Mouse (Mus musculus) CH12.LX (cell line): ENCODE measurements around the gene Gm867.
A peak's percentile ranks its signal among the peaks of the same experiment; 100 is the strongest.

Experiments used
- CHD2 ChIP-seq: IDR thresholded peaks from 2 replicates; pipeline ENCODE4 v1.6.1; 2011; ENCODE audit warnings: low read length, improper control_type of control experiment
- CTCF ChIP-seq, 2 experiments: IDR thresholded peaks in 1 of 2; conservative IDR thresholded peaks in 1 of 2; 2 replicates each; pipeline ENCODE4 v1.5.1; 2011 to 2012; ENCODE audit warnings: low read depth in 2 of 2, low read length in 2 of 2, improper control_type of control experiment in 1 of 2, inconsistent platforms in 1 of 2, mild to moderate bottlenecking in 1 of 2, moderate library complexity in 1 of 2
- EP300 ChIP-seq: IDR thresholded peaks from 2 replicates; pipeline ENCODE4 v1.6.1; 2011; ENCODE audit warnings: low read length, improper control_type of control experiment
- IRF4 ChIP-seq: IDR thresholded peaks from 2 replicates; pipeline ENCODE4 v1.6.1; 2014; ENCODE audit warnings: low read depth, mild to moderate bottlenecking, inconsistent platforms, low read length, improper control_type of control experiment
- MYC ChIP-seq: IDR thresholded peaks from 2 replicates; pipeline ENCODE4 v1.6.1; 2011; ENCODE audit warnings: low read depth, mild to moderate bottlenecking, improper control_type of control experiment, low read length
- POLR2A ChIP-seq: IDR thresholded peaks from 2 replicates; pipeline ENCODE4 v1.6.1; 2011; ENCODE audit warnings: low read depth, mild to moderate bottlenecking, improper control_type of control experiment, low read length
- USF1 ChIP-seq: IDR thresholded peaks from 2 replicates; pipeline ENCODE4 v1.6.1; 2014; ENCODE audit warnings: low read depth, mild to moderate bottlenecking, inconsistent platforms, low read length, improper control_type of control experiment
- ZMIZ1 ChIP-seq: IDR thresholded peaks from 2 replicates; pipeline ENCODE4 v1.6.1; 2012; ENCODE audit warnings: low read depth, mild to moderate bottlenecking, inconsistent platforms, low read length, improper control_type of control experiment
- ZNF384 ChIP-seq: IDR thresholded peaks from 2 replicates; pipeline ENCODE4 v1.6.1; 2012; ENCODE audit warnings: low read depth, low read length, improper control_type of control experiment, inconsistent platforms

DNA sequence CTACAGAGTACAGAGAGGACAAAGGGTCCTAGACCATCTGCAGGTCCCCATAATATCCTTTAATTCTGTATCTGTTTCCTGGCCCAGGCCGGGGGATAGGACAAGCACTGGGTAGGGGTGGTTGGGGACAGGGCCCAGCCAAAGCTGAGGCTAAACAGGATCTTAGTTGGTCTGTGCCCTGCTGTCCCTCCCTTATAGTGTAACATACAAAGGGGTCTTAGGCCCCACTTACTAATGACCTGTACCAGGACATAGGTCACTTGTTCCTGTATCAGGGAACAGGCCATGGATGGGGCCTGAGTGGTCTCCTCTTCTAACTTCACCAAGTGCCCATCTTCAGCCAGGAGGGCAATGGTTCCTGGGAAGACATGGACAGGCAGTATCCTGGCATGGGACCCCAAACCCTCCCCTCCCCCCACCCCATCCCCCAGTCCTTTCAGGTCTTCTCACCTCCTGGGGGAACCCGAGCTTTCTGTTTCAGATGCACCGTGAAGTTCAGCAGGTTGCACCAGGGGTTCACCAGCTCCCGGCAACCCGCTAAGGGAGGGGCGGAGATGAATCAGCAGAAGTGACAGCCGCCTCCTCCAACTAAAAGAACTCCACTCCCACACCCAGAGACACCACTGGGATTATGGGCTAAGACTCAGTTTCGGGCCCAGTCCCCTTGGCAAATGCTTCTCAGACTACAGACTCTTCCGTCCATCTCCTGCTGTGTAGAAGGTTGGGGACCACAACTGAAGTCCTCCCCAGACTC is 814 bp downstream of the Gm867 start:
- TF ChIP-seq POLR2A (peak; percentile 27; the same call in 1 of the 2 replicates), CHD2 (peak; percentile 78), ZMIZ1 (no peak), IRF4 (peak; percentile 32; the same call in 1 of the 2 replicates), MYC (no peak), CTCF (conservative IDR thresholded peaks at IDR 0.05 in 1 of 2, IDR thresholded peaks at IDR 0.05 in 1 of 2; ENCODE audit: low read depth in 2 of 2, low read length in 2 of 2) (no peak), ZNF384 (no peak), EP300 (no peak), USF1 (no peak)
